In genomic region chr6:120516422-120516821, GRCm38 (mm10) we compare ENCODE assay signal across 1 mouse cellular context.
A peak's percentile ranks its signal among the peaks of the same experiment; 100 is the strongest.
TF ChIP-seq lines count a peak whose summit lies in the region.

No protein-coding gene starts in this region.

TF ChIP-seq in MEL, 35 proteins besides CTCF, POLR2A, EP300 and RAD21 (continued from another document):
- TF ChIP-seq ZMIZ1 (IDR thresholded peaks at IDR 0.05; ENCODE audit: low read depth, low read length) (0 out of 2 replicates have a peak, but pooled peaks have one; percentile 50), MYC (IDR thresholded peaks at IDR 0.05; ENCODE audit: low read depth, low read length) (peak; percentile 79; the same call in 1 of the 2 replicates), ZKSCAN1 (IDR thresholded peaks at IDR 0.05; ENCODE audit: low read depth, low read length) (peak; percentile 46; the same call in 1 of the 2 replicates), UBTF (IDR thresholded peaks at IDR 0.05; ENCODE audit: borderline replicate concordance, insufficient read depth, low read depth, low read length) (no peak), NRF1 (IDR thresholded peaks at IDR 0.05; ENCODE audit: insufficient read depth, low read depth, low read length, poor library complexity, severe bottlenecking) (peak; percentile 17; the same call in 1 of the 2 replicates), MAZ (IDR thresholded peaks at IDR 0.05; ENCODE audit: low read depth, low read length) (peak; percentile 61), USF2 (IDR thresholded peaks at IDR 0.05; ENCODE audit: borderline replicate concordance in 1 of 2, insufficient read depth in 1 of 2, low read depth in 1 of 2, low read length in 2 of 2) (no peak), JUND (IDR thresholded peaks at IDR 0.05; ENCODE audit: low read depth, low read length) (peak; percentile 71; the same call in 1 of the 2 replicates), USF1 (IDR thresholded peaks at IDR 0.05; ENCODE audit: low read depth, low read length) (no peak), MYB (IDR thresholded peaks at IDR 0.05; ENCODE audit: low read depth, low read length) (peak; percentile 79), RCOR1 (IDR thresholded peaks at IDR 0.05; ENCODE audit: low read depth, low read length) (peak; percentile 96), GATA1 (IDR thresholded peaks at IDR 0.05; ENCODE audit: low read depth, low read length) (peak; percentile 99), ZC3H11A (IDR thresholded peaks at IDR 0.05; ENCODE audit: low read depth, low read length) (0 out of 2 replicates have a peak, but pooled peaks have one; percentile 13), HCFC1 (IDR thresholded peaks at IDR 0.05; ENCODE audit: low read depth, low read length) (no peak), MAFK (IDR thresholded peaks at IDR 0.05; ENCODE audit: borderline replicate concordance, low read depth, low read length) (peak; percentile 84), MEF2A (IDR thresholded peaks at IDR 0.05; ENCODE audit: extremely low read depth, insufficient replicate concordance, low read depth, low read length, poor library complexity, severe bottlenecking) (peak; percentile 62; the same call in 1 of the 2 replicates), MXI1 (IDR thresholded peaks at IDR 0.05; ENCODE audit: low read depth, low read length) (peak; percentile 67), GABPA (IDR thresholded peaks at IDR 0.05; ENCODE audit: low read depth, low read length) (0 out of 2 replicates have a peak, but pooled peaks have one; percentile 14), MAX (IDR thresholded peaks at IDR 0.05; ENCODE audit: low read length) (no peak), CHD2 (IDR thresholded peaks at IDR 0.05; ENCODE audit: low read length) (0 out of 2 replicates have a peak, but pooled peaks have one; percentile 39), POLR2AphosphoS5 (IDR thresholded peaks at IDR 0.05; ENCODE audit: borderline replicate concordance, low read depth, low read length) (no peak), BHLHE40 (IDR thresholded peaks at IDR 0.05; ENCODE audit: borderline replicate concordance, low read depth, low read length) (peak; percentile 67)
